Mouse (Mus musculus) adrenal gland, postnatal 36 days (tissue): Measurements from ENCODE around the gene Gm20388. TPM values are rescaled to one million over a fixed set of nuclear protein-coding genes. Genes with fewer than 3 reads are reported as not detected.

ENCODE experiments used
- DNase-seq, 2 experiments: peaks; one replicate each; pipeline ENCODE4 v3.0.0; 2021; ENCODE audit warnings: mixed read lengths in 1 of 2
- total RNA-seq, 2 experiments: library from RNA; stranded (reverse); gene quantifications; 2 replicates each; pipeline ENCODE4 v1.2.3; 2021

Gm20388 gene
- total RNA-seq, 2 experiments from 2014 or later = 2.4 to 7.4 TPM

- DNase-seq = no peak
These were observed 3049.7 kb downstream of the Gm20388 start for GRCm38 (mm10) chr8:122960323-122960722.

- DNase-seq = no peak
These were observed 3050.3 kb downstream of the Gm20388 start for GRCm38 (mm10) chr8:122960932-122961331.

GRCm38 (mm10) chr8:122961458-122961857 lies 3050.8 kb downstream of the Gm20388 start:
- DNase-seq = no peak

GRCm38 (mm10) chr8:122962046-122962445 lies 3051.4 kb downstream of the Gm20388 start:
- no peak for DNase-seq

- DNase-seq = no peak
These were observed 3056.0 kb downstream of the Gm20388 start for GRCm38 (mm10) chr8:122966638-122967037.

- no peak for DNase-seq
These were observed 3057.5 kb downstream of the Gm20388 start for GRCm38 (mm10) chr8:122968145-122968544.

GRCm38 (mm10) chr8:122969964-122970620 lies 3059.5 kb downstream of the Gm20388 start:
- DNase-seq = no peak

GRCm38 (mm10) chr8:122976046-122976445 lies 3065.4 kb downstream of the Gm20388 start:
- no peak for DNase-seq

GRCm38 (mm10) chr8:122979424-122979823 lies 3068.8 kb downstream of the Gm20388 start:
- no peak for DNase-seq

GRCm38 (mm10) chr8:122979865-122980509 lies 3069.3 kb downstream of the Gm20388 start:
- no peak for DNase-seq

GRCm38 (mm10) chr8:122981646-122982045 lies 3071.0 kb downstream of the Gm20388 start:
- no peak for DNase-seq

GRCm38 (mm10) chr8:122983178-122983942 lies 3072.7 kb downstream of the Gm20388 start:
- peak in 1 of 2 experiments; percentile 27 for DNase-seq

- no peak for DNase-seq
These were observed 3073.5 kb downstream of the Gm20388 start for GRCm38 (mm10) chr8:122984175-122984574.

GRCm38 (mm10) chr8:122986501-122987184 lies 3076.0 kb downstream of the Gm20388 start:
- no peak for DNase-seq

GRCm38 (mm10) chr8:122987255-122987654 lies 3076.6 kb downstream of the Gm20388 start:
- peak; percentile 31 to 44 for DNase-seq

- DNase-seq = no peak
These were observed 3078.3 kb downstream of the Gm20388 start for GRCm38 (mm10) chr8:122988955-122989354.

GRCm38 (mm10) chr8:122989976-122990375 lies 3079.3 kb downstream of the Gm20388 start:
- DNase-seq = no peak

- DNase-seq = no peak
These were observed 3080.7 kb downstream of the Gm20388 start for GRCm38 (mm10) chr8:122991368-122991767.

GRCm38 (mm10) chr8:122992296-122992695 lies 3081.7 kb downstream of the Gm20388 start:
- DNase-seq = no peak

GRCm38 (mm10) chr8:122993031-122993430 lies 3082.4 kb downstream of the Gm20388 start:
- no peak for DNase-seq

GRCm38 (mm10) chr8:122993740-122994139 lies 3083.1 kb downstream of the Gm20388 start:
- no peak for DNase-seq

- DNase-seq = no peak
These were observed 3087.3 kb downstream of the Gm20388 start for GRCm38 (mm10) chr8:122997963-122998362.
